Comparison of ENCODE assay signal across 23 mouse cellular contexts in the genomic region with DNA sequence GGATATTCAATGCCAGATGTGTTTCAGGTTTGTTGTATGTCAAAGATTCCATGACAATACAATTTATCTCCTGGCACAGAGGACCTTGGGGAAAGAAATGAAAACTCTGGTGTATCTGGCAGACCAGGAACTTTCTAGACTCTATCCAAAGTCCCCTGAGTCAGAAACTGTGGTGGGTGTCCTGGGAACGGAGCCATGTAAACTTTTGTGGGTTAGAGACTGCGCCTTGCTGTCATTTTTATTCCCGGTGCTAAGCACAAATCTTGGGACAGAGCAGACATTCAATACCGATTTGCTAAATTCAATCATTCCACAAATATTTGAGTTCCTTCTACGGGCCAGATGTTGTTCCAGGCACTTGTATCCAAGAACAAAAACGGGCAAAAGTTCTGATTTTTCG.
DNase-seq lines count a peak whose midpoint lies in the region; ATAC-seq and TF ChIP-seq lines count a peak whose summit lies in the region.
"Had no signal": no experiment of that assay in that cellular context is flagged by ENCODE, and none has a peak within 500 bp of the region (broad histone marks: within the 10 kb centered on the region; RNA-seq: fewer than 3 reads in every experiment).

No protein-coding gene starts in this region.

- TF ChIP-seq POLR2A in embryonic fibroblast, embryonic 13.5 days (IDR thresholded peaks at IDR 0.05; ENCODE audit: low read depth, low read length), result peak; percentile 2; the same call in 1 of the 2 replicates
- TF ChIP-seq POLR2A in myocyte (IDR thresholded peaks at IDR 0.05; ENCODE audit: insufficient read length, low read depth), result no peak

- H3K9me3 ChIP-seq in forebrain, embryonic 14.5 days (replicated peaks; ENCODE audit: control insufficient read depth, low read length), result no peaks in the 10 kb centered on the region
- H3K9me3 ChIP-seq: midbrain, embryonic 13.5 days; neural tube, embryonic 13.5 days; stomach, embryonic 15.5 days had no signal

- no peak overlapping the region for H3ac ChIP-seq in myocyte (ENCODE audit: control insufficient read depth, insufficient read length)

- H3K4me2 ChIP-seq in myocyte (ENCODE audit: low read depth), result peak overlapping the region; percentile 24
- no peak overlapping the region for H3K4me2 ChIP-seq in forebrain, embryonic 14.5 days (ENCODE audit: low read length)
- H3K4me2 ChIP-seq: heart, embryonic 11.5 days; hindbrain, embryonic 14.5 days; midbrain, embryonic 13.5 days; neural tube, embryonic 13.5 days; stomach, embryonic 15.5 days had no signal

- H3K27ac ChIP-seq in embryonic fibroblast, embryonic 13.5 days (ENCODE audit: insufficient read depth, low read length), result peak overlapping the region; percentile 88
- H3K27ac ChIP-seq in forebrain, embryonic 14.5 days (ENCODE audit: low read depth, low read length), result no peak overlapping the region
- H3K27ac ChIP-seq: hindbrain, embryonic 14.5 days; midbrain, embryonic 13.5 days; neural tube, embryonic 13.5 days had no signal

- H3K9ac ChIP-seq in forebrain, embryonic 14.5 days (ENCODE audit: low read length), result no peak overlapping the region
- H3K9ac ChIP-seq: hindbrain, embryonic 14.5 days; liver, postnatal 0 days; midbrain, embryonic 13.5 days; neural tube, embryonic 13.5 days; stomach, embryonic 15.5 days had no signal

- H3K36me3 ChIP-seq in myocyte (ENCODE audit: control insufficient read depth, insufficient read depth), result no peaks in the 10 kb centered on the region
- H3K36me3 ChIP-seq in forebrain, embryonic 14.5 days (ENCODE audit: control insufficient read depth, insufficient read depth, low read length), result no peaks in the 10 kb centered on the region
- H3K36me3 ChIP-seq: midbrain, embryonic 13.5 days; neural tube, embryonic 13.5 days; stomach, embryonic 15.5 days had no signal

- peak; percentile 32 for DNase-seq in gastrocnemius, adult 18-20 months (ENCODE audit: low spot score)
- no peak for DNase-seq in gastrocnemius, postnatal 14 days
- DNase-seq in 3T3-L1 (ENCODE audit: low read depth, low spot score), result peak; percentile 29
- DNase-seq in kidney, adult 9 months, result no peak
- no peak for DNase-seq in forebrain, embryonic 14.5 days (ENCODE audit: low spot score)
- DNase-seq: adrenal gland, postnatal 14 days; cerebellum, adult 11 months; cerebellum, postnatal 10 days; kidney, postnatal 36 days; layer of hippocampus, adult 9-11 months; liver, postnatal 0 days; lung, postnatal 10 days; thymus, postnatal 25 days had no signal

- ATAC-seq in forebrain, embryonic 14.5 days, result no peak
- ATAC-seq: forebrain, embryonic 16.5 days; liver, postnatal 0 days; midbrain, embryonic 13.5 days had no signal

- H3K4me3 ChIP-seq in embryonic fibroblast, embryonic 13.5 days (ENCODE audit: insufficient read depth, low read length), result no peak overlapping the region; the same call in 1 of the 2 replicates
- no peak overlapping the region for H3K4me3 ChIP-seq in myocyte
- no peak overlapping the region for H3K4me3 ChIP-seq in forebrain, embryonic 14.5 days (ENCODE audit: low read depth, low read length)
- H3K4me3 ChIP-seq: erythroblast, embryonic 14.5 days; midbrain, embryonic 13.5 days; neural tube, embryonic 13.5 days; stomach, embryonic 15.5 days had no signal

- intact Hi-C loops in gastrocnemius, postnatal 14 days (cut with DNase I; ENCODE audit: low total_unique reads), result no loop called here

- TF ChIP-seq CTCF in embryonic fibroblast, embryonic 13.5 days (IDR thresholded peaks at IDR 0.05; ENCODE audit: borderline replicate concordance, insufficient read depth, low read length), result no peak

- no peaks in the 10 kb centered on the region for H3K79me2 ChIP-seq in myocyte (ENCODE audit: control insufficient read depth, insufficient read depth)

- no peaks in the 10 kb centered on the region for H3K27me3 ChIP-seq in myocyte (ENCODE audit: control insufficient read depth, insufficient read depth, insufficient read length)
- H3K27me3 ChIP-seq in forebrain, embryonic 14.5 days (replicated peaks; ENCODE audit: control insufficient read depth, insufficient read depth, low read length), result no peaks in the 10 kb centered on the region
- H3K27me3 ChIP-seq: CH12.LX; midbrain, embryonic 13.5 days; neural tube, embryonic 13.5 days; stomach, embryonic 15.5 days had no signal

- peaks cover 9% of the 10 kb centered on the region for H3K4me1 ChIP-seq in embryonic fibroblast, embryonic 13.5 days (ENCODE audit: control insufficient read depth, insufficient read depth, low read length)
- H3K4me1 ChIP-seq in forebrain, embryonic 14.5 days (ENCODE audit: control insufficient read depth, insufficient read depth, low read length), result no peaks in the 10 kb centered on the region
- H3K4me1 ChIP-seq: midbrain, embryonic 13.5 days; stomach, embryonic 15.5 days had no signal

- WGBS in forebrain, embryonic 14.5 days, result 91% methylated on average over 7 of the region's 7 CpGs

TF ChIP-seq in myocyte, 11 proteins besides CTCF, POLR2A, EP300 and RAD21:
- no peak for TF ChIP-seq SRF (IDR thresholded peaks at IDR 0.05; ENCODE audit: control insufficient read depth, insufficient read length, low read depth)
- TF ChIP-seq CEBPB (IDR thresholded peaks at IDR 0.05; ENCODE audit: insufficient read depth, poor library complexity, severe bottlenecking), result no peak
- TF ChIP-seq TCF3 (IDR thresholded peaks at IDR 0.05; ENCODE audit: insufficient read length, low read depth), result no peak
- TF ChIP-seq REST (IDR thresholded peaks at IDR 0.05; ENCODE audit: insufficient read depth, insufficient read length), result no peak
- TF ChIP-seq E2F4 (IDR thresholded peaks at IDR 0.05; ENCODE audit: insufficient read depth), result no peak
- TF ChIP-seq TCF12 (IDR thresholded peaks at IDR 0.05; ENCODE audit: insufficient read depth, poor library complexity, severe bottlenecking), result no peak
- TF ChIP-seq USF1 (IDR thresholded peaks at IDR 0.05; ENCODE audit: low read depth), result no peak
- no peak for TF ChIP-seq MYOG (IDR thresholded peaks at IDR 0.05; ENCODE audit: control insufficient read depth in 1 of 3, insufficient read depth in 1 of 3, insufficient read length in 2 of 3, low read depth in 2 of 3)
- no peak for TF ChIP-seq MAX (IDR thresholded peaks at IDR 0.05; ENCODE audit: low read depth)
- no peak for TF ChIP-seq POLR2AphosphoS2 (IDR thresholded peaks at IDR 0.05; ENCODE audit: insufficient read length, low read depth)
- TF ChIP-seq MYOD1 (IDR thresholded peaks at IDR 0.05; ENCODE audit: control insufficient read depth in 1 of 3, insufficient read length in 2 of 3, low read depth in 2 of 3), result no peak

Comparison
In these comparisons a context has a peak if more than half of its experiments do, and no peak if none do; other contexts are left out.
1. DNase-seq: peak in gastrocnemius, adult 18-20 months (single experiment) and 3T3-L1 (single experiment); none in gastrocnemius, postnatal 14 days (single experiment), kidney, adult 9 months (single experiment) and forebrain, embryonic 14.5 days (single experiment).